Mouse (Mus musculus) MEL (cell line): Measurements from ENCODE around the gene Vdr.

ENCODE experiments used
- CTCF ChIP-seq, 3 experiments: IDR thresholded peaks in 2 of 3; conservative IDR thresholded peaks in 1 of 3; 2 replicates each; pipeline ENCODE4 v1.5.1; 2011 to 2012; ENCODE audit warnings: low read length in 3 of 3, low read depth in 2 of 3, mild to moderate bottlenecking in 2 of 3, improper control_type of control experiment in 1 of 3, inconsistent platforms in 1 of 3, mixed read lengths in 1 of 3, moderate library complexity in 1 of 3; ENCODE audit not compliant: control insufficient read depth in 1 of 3, insufficient read depth in 1 of 3, poor library complexity in 1 of 3, severe bottlenecking in 1 of 3
- EP300 ChIP-seq, 2 experiments: IDR thresholded peaks; 2 replicates each; pipeline ENCODE4 v1.6.1; 2011; ENCODE audit warnings: improper control_type of control experiment in 2 of 2, low read length in 2 of 2, low read depth in 1 of 2, mild to moderate bottlenecking in 1 of 2
- ETS1 ChIP-seq: IDR thresholded peaks from 2 replicates; pipeline ENCODE4 v1.6.1; 2012; ENCODE audit warnings: low read depth, mild to moderate bottlenecking, inconsistent platforms, low read length, improper control_type of control experiment, moderate library complexity
- KAT2A ChIP-seq: conservative IDR thresholded peaks from 2 replicates; pipeline ENCODE4 v1.6.1; 2012; ENCODE audit warnings: low read depth, low read length, improper control_type of control experiment, inconsistent platforms
- MAX ChIP-seq: IDR thresholded peaks from 2 replicates; pipeline ENCODE4 v1.6.1; 2011; ENCODE audit warnings: low read length, improper control_type of control experiment
- MYC ChIP-seq: IDR thresholded peaks from 2 replicates; pipeline ENCODE4 v1.6.1; 2011; ENCODE audit warnings: low read depth, mild to moderate bottlenecking, low read length, improper control_type of control experiment, moderate library complexity
- POLR2A ChIP-seq, 2 experiments: IDR thresholded peaks; 2 replicates each; pipeline ENCODE4 v1.6.1; 2011 to 2012; ENCODE audit warnings: low read length in 2 of 2, mild to moderate bottlenecking in 2 of 2, control low read depth in 1 of 2, improper control_type of control experiment in 1 of 2, low read depth in 1 of 2, moderate library complexity in 1 of 2; ENCODE audit not compliant: control insufficient read depth in 1 of 2, insufficient read depth in 1 of 2, poor library complexity in 1 of 2
- POLR2AphosphoS2 ChIP-seq: IDR thresholded peaks from 2 replicates; pipeline ENCODE4 v1.6.1; 2011; ENCODE audit warnings: low read length, improper control_type of control experiment
- RAD21 ChIP-seq: IDR thresholded peaks from 2 replicates; pipeline ENCODE4 v1.6.1; 2011; ENCODE audit warnings: mild to moderate bottlenecking, low read depth, low read length, improper control_type of control experiment
- TAL1 ChIP-seq: IDR thresholded peaks from 2 replicates; pipeline ENCODE4 v1.6.1; 2012; ENCODE audit warnings: mild to moderate bottlenecking, inconsistent platforms, low read length, moderate library complexity, mixed read lengths
- TBP ChIP-seq: IDR thresholded peaks from 2 replicates; pipeline ENCODE4 v1.8.0; 2011; ENCODE audit warnings: low read depth, low read length, improper control_type of control experiment
- USF2 ChIP-seq, 2 experiments: IDR thresholded peaks; 2 replicates each; pipeline ENCODE4 v1.6.1; 2011 to 2012; ENCODE audit warnings: improper control_type of control experiment in 2 of 2, low read length in 2 of 2, borderline replicate concordance in 1 of 2, inconsistent platforms in 1 of 2, low read depth in 1 of 2, mild to moderate bottlenecking in 1 of 2; ENCODE audit not compliant: insufficient read depth in 1 of 2
- ZC3H11A ChIP-seq: IDR thresholded peaks from 2 replicates; pipeline ENCODE4 v1.6.1; 2012; ENCODE audit warnings: low read depth, mild to moderate bottlenecking, inconsistent platforms, low read length, improper control_type of control experiment
- ZNF384 ChIP-seq: IDR thresholded peaks from 2 replicates; pipeline ENCODE4 v1.6.1; 2012; ENCODE audit warnings: low read depth, mild to moderate bottlenecking, inconsistent platforms, low read length, improper control_type of control experiment

- TF ChIP-seq ZNF384 (no peak), POLR2A (IDR thresholded peaks at IDR 0.05; ENCODE audit: control insufficient read depth in 1 of 2, insufficient read depth in 1 of 2, low read depth in 1 of 2, low read length in 2 of 2, poor library complexity in 1 of 2) (no peak; a peak in 1 of 4 replicates), TBP (no peak), CTCF (IDR thresholded peaks at IDR 0.05 in 2 of 3, conservative IDR thresholded peaks at IDR 0.05 in 1 of 3; ENCODE audit: control insufficient read depth in 1 of 3, insufficient read depth in 1 of 3, low read depth in 2 of 3, low read length in 3 of 3, poor library complexity in 1 of 3, severe bottlenecking in 1 of 3) (no peak), TAL1 (no peak), EP300 (IDR thresholded peaks at IDR 0.05; ENCODE audit: low read depth in 1 of 2, low read length in 2 of 2) (no peak), MYC (no peak), ZC3H11A (no peak), KAT2A (no peak), MAX (no peak), RAD21 (no peak), USF2 (IDR thresholded peaks at IDR 0.05; ENCODE audit: borderline replicate concordance in 1 of 2, insufficient read depth in 1 of 2, low read depth in 1 of 2, low read length in 2 of 2) (no peak), ETS1 (no peak), POLR2AphosphoS2 (peak; percentile 31; the same call in 1 of the 2 replicates)
These were observed 52.0 kb downstream of the Vdr start for GRCm38 (mm10) chr15:97858431-97858830.
